Mouse (Mus musculus): ENCODE results near the gene Zfp292. TPM values are rescaled to one million over a fixed set of nuclear protein-coding genes. Genes with fewer than 3 reads are reported as not detected.

Zfp292 gene
- total and polyA plus RNA-seq, 2 experiments from 2014 or later, result 15.6 to 22.6 TPM

- no peak overlapping the region for H3K9ac ChIP-seq (replicated peaks; ENCODE audit: low read length)
- H3K4me3 ChIP-seq (ENCODE audit: low read length), result no peak overlapping the region
- H3K9me3 ChIP-seq (ENCODE audit: low read length), result peaks cover 3% of the 10 kb centered on the region; the same call in 1 of the 2 replicates
- no peak overlapping the region for H3K27ac ChIP-seq
- no peaks in the 10 kb centered on the region; the same call in 1 of the 2 replicates for H3K36me3 ChIP-seq (ENCODE audit: insufficient read depth, low read length)
- DNase-seq (ENCODE audit: low spot score) (no peak), ATAC-seq (no peak)
- H3K4me2 ChIP-seq (ENCODE audit: low read depth, low read length), result no peak overlapping the region
- no peaks in the 10 kb centered on the region for H3K4me1 ChIP-seq (ENCODE audit: insufficient read depth, low read length)
- 92% methylated on average over 2 of the region's 2 CpGs for WGBS
- no peak for TF ChIP-seq CTCF (IDR thresholded peaks at IDR 0.05; ENCODE audit: low read depth)
- H3K27me3 ChIP-seq (ENCODE audit: insufficient read depth, low read length), result no peaks in the 10 kb centered on the region
These were observed 32.6 kb downstream of the Zfp292 start for GRCm38 (mm10) chr4:34850156-34850555.

- DNase-seq (ENCODE audit: low spot score) (no peak), ATAC-seq (no peak)
- Histone ChIP-seq H3K9me3 (ENCODE audit: low read length) (peaks cover 3% of the 10 kb centered on the region; the same call in 1 of the 2 replicates), H3K9ac (replicated peaks; ENCODE audit: low read length) (no peak overlapping the region), H3K4me1 (ENCODE audit: insufficient read depth, low read length) (no peaks in the 10 kb centered on the region), H3K27ac (no peak overlapping the region), H3K36me3 (ENCODE audit: insufficient read depth, low read length) (no peaks in the 10 kb centered on the region; the same call in 1 of the 2 replicates), H3K4me3 (ENCODE audit: low read length) (no peak overlapping the region), H3K4me2 (ENCODE audit: low read depth, low read length) (no peak overlapping the region), H3K27me3 (ENCODE audit: insufficient read depth, low read length) (no peaks in the 10 kb centered on the region)
- 93% methylated on average over 6 of the region's 6 CpGs for WGBS
- no peak for TF ChIP-seq CTCF (IDR thresholded peaks at IDR 0.05; ENCODE audit: low read depth)
These were observed 35.0 kb downstream of the Zfp292 start for GRCm38 (mm10) chr4:34847679-34848309.

- DNase-seq (ENCODE audit: low spot score) (no peak), ATAC-seq (no peak)
- no peak overlapping the region for H3K4me3 ChIP-seq (ENCODE audit: low read length)
- H3K36me3 ChIP-seq (ENCODE audit: insufficient read depth, low read length), result no peaks in the 10 kb centered on the region; the same call in 1 of the 2 replicates
- no peak for TF ChIP-seq CTCF (IDR thresholded peaks at IDR 0.05; ENCODE audit: low read depth)
- no peaks in the 10 kb centered on the region for H3K4me1 ChIP-seq (ENCODE audit: insufficient read depth, low read length)
- no peaks in the 10 kb centered on the region for H3K27me3 ChIP-seq (ENCODE audit: insufficient read depth, low read length)
- H3K4me2 ChIP-seq (ENCODE audit: low read depth, low read length), result no peak overlapping the region
- peaks cover 3% of the 10 kb centered on the region; the same call in 1 of the 2 replicates for H3K9me3 ChIP-seq (ENCODE audit: low read length)
- H3K9ac ChIP-seq (replicated peaks; ENCODE audit: low read length), result no peak overlapping the region
- no peak overlapping the region for H3K27ac ChIP-seq
- 91% methylated on average over 1 of the region's 1 CpGs for WGBS
These were observed 38.9 kb downstream of the Zfp292 start for GRCm38 (mm10) chr4:34843839-34844238.

- no peak for ATAC-seq
- Histone ChIP-seq H3K9ac (replicated peaks; ENCODE audit: low read length) (no peak overlapping the region), H3K4me3 (ENCODE audit: low read length) (no peak overlapping the region), H3K9me3 (ENCODE audit: low read length) (no peaks in the 10 kb centered on the region), H3K4me2 (ENCODE audit: low read depth, low read length) (no peak overlapping the region), H3K27me3 (ENCODE audit: insufficient read depth, low read length) (no peaks in the 10 kb centered on the region), H3K27ac (no peak overlapping the region), H3K36me3 (ENCODE audit: insufficient read depth, low read length) (peaks cover 7% of the 10 kb centered on the region; the same call in 1 of the 2 replicates), H3K4me1 (ENCODE audit: insufficient read depth, low read length) (no peaks in the 10 kb centered on the region)
- 84% methylated on average over 3 of the region's 3 CpGs for WGBS
- DNase-seq (ENCODE audit: low spot score), result no peak
- TF ChIP-seq CTCF (IDR thresholded peaks at IDR 0.05; ENCODE audit: low read depth), result no peak
These were observed 39.9 kb downstream of the Zfp292 start for GRCm38 (mm10) chr4:34842826-34843225.

GRCm38 (mm10) chr4:34831496-34831895 lies 51.3 kb downstream of the Zfp292 start:
- 93% methylated on average over 4 of the region's 4 CpGs for WGBS
- TF ChIP-seq CTCF (IDR thresholded peaks at IDR 0.05; ENCODE audit: low read depth), result no peak

GRCm38 (mm10) chr4:34829456-34829855 lies 53.3 kb downstream of the Zfp292 start:
- no peaks in the 10 kb centered on the region for H3K4me1 ChIP-seq (ENCODE audit: insufficient read depth, low read length)
- DNase-seq (ENCODE audit: low spot score) (no peak), ATAC-seq (no peak)
- TF ChIP-seq CTCF (IDR thresholded peaks at IDR 0.05; ENCODE audit: low read depth), result no peak
- no peaks in the 10 kb centered on the region for H3K27me3 ChIP-seq (ENCODE audit: insufficient read depth, low read length)
- H3K9me3 ChIP-seq (ENCODE audit: low read length), result no peaks in the 10 kb centered on the region
- H3K27ac ChIP-seq, result no peak overlapping the region
- no peak overlapping the region for H3K4me3 ChIP-seq (ENCODE audit: low read length)
- H3K9ac ChIP-seq (replicated peaks; ENCODE audit: low read length), result no peak overlapping the region
- 93% methylated on average over 3 of the region's 3 CpGs for WGBS
- H3K36me3 ChIP-seq (ENCODE audit: insufficient read depth, low read length), result peaks cover 3% of the 10 kb centered on the region; the same call in 1 of the 2 replicates
- H3K4me2 ChIP-seq (ENCODE audit: low read depth, low read length), result no peak overlapping the region

More at GRCm38 (mm10) chr4:34831496-34831895, 51.3 kb downstream of the Zfp292 start:
- no peak for DNase-seq (ENCODE audit: low spot score)
- no peaks in the 10 kb centered on the region for H3K9me3 ChIP-seq (ENCODE audit: low read length)
- no peaks in the 10 kb centered on the region for H3K4me1 ChIP-seq (ENCODE audit: insufficient read depth, low read length)
- no peak overlapping the region for H3K9ac ChIP-seq (replicated peaks; ENCODE audit: low read length)
- no peak overlapping the region for H3K4me2 ChIP-seq (ENCODE audit: low read depth, low read length)
- no peak for ATAC-seq
- no peaks in the 10 kb centered on the region for H3K27me3 ChIP-seq (ENCODE audit: insufficient read depth, low read length)
- H3K4me3 ChIP-seq (ENCODE audit: low read length), result no peak overlapping the region
- H3K27ac ChIP-seq, result no peak overlapping the region
- peaks cover 11% of the 10 kb centered on the region; the same call in 1 of the 2 replicates for H3K36me3 ChIP-seq (ENCODE audit: insufficient read depth, low read length)

- no peak for ATAC-seq
- 74% methylated on average over 1 of the region's 1 CpGs for WGBS
These were observed 58.9 kb downstream of the Zfp292 start for GRCm38 (mm10) chr4:34823901-34824300.

More at GRCm38 (mm10) chr4:34823901-34824300, 58.9 kb downstream of the Zfp292 start:
- Histone ChIP-seq H3K4me3 (ENCODE audit: low read length) (no peak overlapping the region), H3K27ac (no peak overlapping the region), H3K27me3 (ENCODE audit: insufficient read depth, low read length) (no peaks in the 10 kb centered on the region), H3K9me3 (ENCODE audit: low read length) (no peaks in the 10 kb centered on the region), H3K4me1 (ENCODE audit: insufficient read depth, low read length) (no peaks in the 10 kb centered on the region), H3K4me2 (ENCODE audit: low read depth, low read length) (no peak overlapping the region), H3K36me3 (ENCODE audit: insufficient read depth, low read length) (peaks cover 3% of the 10 kb centered on the region; the same call in 1 of the 2 replicates), H3K9ac (replicated peaks; ENCODE audit: low read length) (no peak overlapping the region)
- no peak for DNase-seq (ENCODE audit: low spot score)
- no peak for TF ChIP-seq CTCF (IDR thresholded peaks at IDR 0.05; ENCODE audit: low read depth)
